Mouse (Mus musculus): Measurements from ENCODE around the gene Otulin. TPM values are rescaled to one million over a fixed set of nuclear protein-coding genes. Genes with fewer than 3 reads are reported as not detected.

Otulin gene
- polyA plus RNA-seq, 1 experiment from 2014 or later, result 12.3 TPM

DNA sequence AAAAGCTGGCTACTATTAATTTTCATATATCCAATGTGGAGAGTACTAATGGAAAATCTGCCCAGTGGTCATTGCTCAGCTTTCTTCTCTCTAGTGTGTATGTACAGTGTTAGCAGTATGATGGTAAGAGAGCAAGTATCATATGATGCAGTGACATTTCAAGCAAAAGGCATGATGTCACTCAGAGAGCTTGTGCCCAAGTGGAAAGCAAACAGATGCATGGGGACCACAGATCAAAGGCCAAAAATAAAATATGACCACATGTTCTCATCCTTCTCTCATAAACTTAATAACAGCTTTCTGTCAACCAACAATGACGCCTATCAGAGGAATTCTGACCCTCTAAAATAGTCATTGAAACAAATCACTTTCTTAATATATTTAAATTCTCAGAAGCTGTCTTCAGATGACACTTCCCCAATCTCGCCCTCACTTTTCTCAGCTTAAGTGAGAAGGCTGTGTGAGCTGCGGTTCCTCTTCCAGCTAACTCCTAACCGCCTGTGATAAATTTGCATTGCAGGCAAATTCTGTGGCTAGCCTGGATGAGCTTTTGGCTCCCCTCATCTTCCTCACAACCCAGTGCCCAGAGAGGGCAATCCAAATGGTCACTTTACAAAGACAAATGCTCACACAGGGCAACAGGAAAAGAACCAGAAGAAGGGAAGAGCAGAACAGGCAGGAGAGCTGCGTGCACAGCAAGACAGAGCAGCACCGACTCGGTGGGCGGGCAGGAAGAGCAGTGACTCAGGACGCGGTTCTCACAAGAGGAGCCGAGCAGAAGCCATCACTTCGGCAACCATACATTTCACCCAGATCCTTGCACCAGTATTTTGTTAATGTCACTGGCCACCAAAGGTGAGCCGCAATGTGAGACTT is 5.2 kb downstream of the Otulin start:
- H3K9ac ChIP-seq (ENCODE audit: low read depth, low read length), result no peak overlapping the region
- H3K9me3 ChIP-seq (ENCODE audit: control insufficient read depth, low read length), result no peaks in the 10 kb centered on the region
- H3K36me3 ChIP-seq (ENCODE audit: control insufficient read depth, insufficient read depth, low read length), result peaks cover 6% of the 10 kb centered on the region; the same call in 1 of the 2 replicates
- 94% methylated on average over 13 of the region's 13 CpGs for whole genome bisulfite sequencing
- no peaks in the 10 kb centered on the region for H3K27me3 ChIP-seq (replicated peaks; ENCODE audit: control insufficient read depth, insufficient read depth, low read length)
- no peak overlapping the region for H3K4me3 ChIP-seq (ENCODE audit: low read length)
- H3K4me1 ChIP-seq (ENCODE audit: control insufficient read depth, insufficient read depth, low read depth, low read length), result peaks cover 13% of the 10 kb centered on the region
- no peak overlapping the region for H3K4me2 ChIP-seq (ENCODE audit: low read length)
- no peak for ATAC-seq
- H3K27ac ChIP-seq (ENCODE audit: low read depth, low read length), result no peak overlapping the region

GRCm38 (mm10) chr15:27623286-27623685 is 7.2 kb downstream of the Otulin start:
- peaks cover 10% of the 10 kb centered on the region for H3K36me3 ChIP-seq (ENCODE audit: control insufficient read depth, insufficient read depth, low read length)
- H3K27me3 ChIP-seq (replicated peaks; ENCODE audit: control insufficient read depth, insufficient read depth, low read length), result no peaks in the 10 kb centered on the region
- no peaks in the 10 kb centered on the region for H3K9me3 ChIP-seq (ENCODE audit: control insufficient read depth, low read length)
- H3K9ac ChIP-seq (ENCODE audit: low read depth, low read length), result no peak overlapping the region
- H3K4me1 ChIP-seq (ENCODE audit: control insufficient read depth, insufficient read depth, low read depth, low read length), result no peaks in the 10 kb centered on the region
- no peak for ATAC-seq
- no peak overlapping the region for H3K4me3 ChIP-seq (ENCODE audit: low read length)
- H3K27ac ChIP-seq (ENCODE audit: low read depth, low read length), result no peak overlapping the region
- 89% methylated on average over 6 of the region's 6 CpGs for WGBS
- H3K4me2 ChIP-seq (ENCODE audit: low read length), result no peak overlapping the region

- H3K36me3 ChIP-seq (ENCODE audit: control insufficient read depth, insufficient read depth, low read length), result peaks cover 10% of the 10 kb centered on the region
- ATAC-seq, result no peak
- H3K4me2 ChIP-seq (ENCODE audit: low read length), result no peak overlapping the region
- no peaks in the 10 kb centered on the region for H3K9me3 ChIP-seq (ENCODE audit: control insufficient read depth, low read length)
- no peak overlapping the region for H3K4me3 ChIP-seq (ENCODE audit: low read length)
- WGBS, result 85% methylated on average over 6 of the region's 6 CpGs
- no peak overlapping the region for H3K27ac ChIP-seq (ENCODE audit: low read depth, low read length)
- no peak overlapping the region for H3K9ac ChIP-seq (ENCODE audit: low read depth, low read length)
- no peaks in the 10 kb centered on the region for H3K27me3 ChIP-seq (replicated peaks; ENCODE audit: control insufficient read depth, insufficient read depth, low read length)
- no peaks in the 10 kb centered on the region for H3K4me1 ChIP-seq (ENCODE audit: control insufficient read depth, insufficient read depth, low read depth, low read length)
Measured at GRCm38 (mm10) chr15:27620475-27621185, 9.9 kb downstream of the Otulin start.

DNA sequence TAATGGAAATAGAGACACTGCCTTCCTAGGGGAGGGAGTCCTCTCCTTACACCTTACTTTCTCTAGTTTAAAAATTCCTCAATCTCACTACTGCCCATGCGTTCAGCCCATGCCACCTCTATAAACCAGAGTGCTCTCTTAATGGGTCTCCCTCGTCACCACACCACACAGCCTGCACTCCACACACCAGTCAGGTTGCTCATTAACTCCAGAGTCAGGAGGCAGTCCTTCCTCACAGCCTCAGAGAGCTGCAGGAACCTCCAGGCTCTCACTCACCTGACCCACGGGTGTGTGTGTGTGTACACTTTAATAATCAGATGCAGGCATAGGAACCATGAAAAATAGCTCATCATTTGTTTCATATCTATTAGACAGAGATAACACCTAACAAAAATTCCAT is 10.8 kb downstream of the Otulin start:
- H3K36me3 ChIP-seq (ENCODE audit: control insufficient read depth, insufficient read depth, low read length), result peaks cover 13% of the 10 kb centered on the region
- H3K4me2 ChIP-seq (ENCODE audit: low read length), result no peak overlapping the region
- no peak for ATAC-seq
- WGBS, result 80% methylated on average over 3 of the region's 3 CpGs
- H3K9me3 ChIP-seq (ENCODE audit: control insufficient read depth, low read length), result no peaks in the 10 kb centered on the region
- no peak overlapping the region for H3K9ac ChIP-seq (ENCODE audit: low read depth, low read length)
- no peaks in the 10 kb centered on the region for H3K4me1 ChIP-seq (ENCODE audit: control insufficient read depth, insufficient read depth, low read depth, low read length)
- H3K27ac ChIP-seq (ENCODE audit: low read depth, low read length), result no peak overlapping the region
- no peaks in the 10 kb centered on the region for H3K27me3 ChIP-seq (replicated peaks; ENCODE audit: control insufficient read depth, insufficient read depth, low read length)
- no peak overlapping the region for H3K4me3 ChIP-seq (ENCODE audit: low read length)

GRCm38 (mm10) chr15:27618778-27619533 is 11.5 kb downstream of the Otulin start:
- no peaks in the 10 kb centered on the region for H3K4me1 ChIP-seq (ENCODE audit: control insufficient read depth, insufficient read depth, low read depth, low read length)
- peaks cover 15% of the 10 kb centered on the region for H3K36me3 ChIP-seq (ENCODE audit: control insufficient read depth, insufficient read depth, low read length)

GRCm38 (mm10) chr15:27617227-27617626 is 13.3 kb downstream of the Otulin start:
- Histone ChIP-seq H3K9ac (ENCODE audit: low read depth, low read length) (no peak overlapping the region), H3K4me1 (ENCODE audit: control insufficient read depth, insufficient read depth, low read depth, low read length) (peaks cover 3% of the 10 kb centered on the region; the same call in 1 of the 2 replicates), H3K27ac (ENCODE audit: low read depth, low read length) (no peak overlapping the region), H3K9me3 (ENCODE audit: control insufficient read depth, low read length) (no peaks in the 10 kb centered on the region), H3K27me3 (replicated peaks; ENCODE audit: control insufficient read depth, insufficient read depth, low read length) (no peaks in the 10 kb centered on the region), H3K4me3 (ENCODE audit: low read length) (no peak overlapping the region), H3K36me3 (ENCODE audit: control insufficient read depth, insufficient read depth, low read length) (peaks cover 8% of the 10 kb centered on the region), H3K4me2 (ENCODE audit: low read length) (no peak overlapping the region)
- WGBS, result 82% methylated on average over 3 of the region's 3 CpGs
- ATAC-seq, result no peak

More at GRCm38 (mm10) chr15:27618778-27619533, 11.5 kb downstream of the Otulin start:
- no peak overlapping the region for H3K4me3 ChIP-seq (ENCODE audit: low read length)
- ATAC-seq, result no peak
- H3K4me2 ChIP-seq (ENCODE audit: low read length), result no peak overlapping the region
- no peak overlapping the region for H3K9ac ChIP-seq (ENCODE audit: low read depth, low read length)
- WGBS, result 90% methylated on average over 6 of the region's 6 CpGs
- H3K27ac ChIP-seq (ENCODE audit: low read depth, low read length), result no peak overlapping the region
- H3K27me3 ChIP-seq (replicated peaks; ENCODE audit: control insufficient read depth, insufficient read depth, low read length), result no peaks in the 10 kb centered on the region
- no peaks in the 10 kb centered on the region for H3K9me3 ChIP-seq (ENCODE audit: control insufficient read depth, low read length)

- peaks cover 8% of the 10 kb centered on the region for H3K36me3 ChIP-seq (ENCODE audit: control insufficient read depth, insufficient read depth, low read length)
- no peak for ATAC-seq
- H3K4me1 ChIP-seq (ENCODE audit: control insufficient read depth, insufficient read depth, low read depth, low read length), result peaks cover 3% of the 10 kb centered on the region; the same call in 1 of the 2 replicates
- H3K9me3 ChIP-seq (ENCODE audit: control insufficient read depth, low read length), result no peaks in the 10 kb centered on the region
- 78% methylated on average over 4 of the region's 4 CpGs for WGBS
- no peak overlapping the region for H3K4me2 ChIP-seq (ENCODE audit: low read length)
- H3K27ac ChIP-seq (ENCODE audit: low read depth, low read length), result no peak overlapping the region
- no peak overlapping the region for H3K4me3 ChIP-seq (ENCODE audit: low read length)
- no peak overlapping the region for H3K9ac ChIP-seq (ENCODE audit: low read depth, low read length)
- H3K27me3 ChIP-seq (replicated peaks; ENCODE audit: control insufficient read depth, insufficient read depth, low read length), result no peaks in the 10 kb centered on the region
Measured at GRCm38 (mm10) chr15:27616159-27616558, 14.3 kb downstream of the Otulin start.

- ATAC-seq, result no peak
- no peak overlapping the region for H3K4me2 ChIP-seq (ENCODE audit: low read length)
- no peaks in the 10 kb centered on the region for H3K27me3 ChIP-seq (replicated peaks; ENCODE audit: control insufficient read depth, insufficient read depth, low read length)
- peaks cover 7% of the 10 kb centered on the region for H3K36me3 ChIP-seq (ENCODE audit: control insufficient read depth, insufficient read depth, low read length)
- WGBS, result 91% methylated on average over 4 of the region's 4 CpGs
- no peak overlapping the region for H3K27ac ChIP-seq (ENCODE audit: low read depth, low read length)
- H3K9ac ChIP-seq (ENCODE audit: low read depth, low read length), result no peak overlapping the region
- no peaks in the 10 kb centered on the region for H3K9me3 ChIP-seq (ENCODE audit: control insufficient read depth, low read length)
- H3K4me1 ChIP-seq (ENCODE audit: control insufficient read depth, insufficient read depth, low read depth, low read length), result peaks cover 3% of the 10 kb centered on the region; the same call in 1 of the 2 replicates
- no peak overlapping the region for H3K4me3 ChIP-seq (ENCODE audit: low read length)
Measured at GRCm38 (mm10) chr15:27613255-27613654, 17.2 kb downstream of the Otulin start.
